Mouse (Mus musculus): ENCODE results near the gene 5730409E04Rik. TPM values are rescaled to one million over a fixed set of nuclear protein-coding genes. Genes with fewer than 3 reads are reported as not detected.
A peak's percentile ranks its signal among the peaks of the same experiment; 100 is the strongest.

5730409E04Rik gene
- 3.5 and 4.3 TPM in 2 replicates for polyA plus RNA-seq (2014; fragmentation: Nextera tagmentation; extraction: Ambion mirVana)

DNA sequence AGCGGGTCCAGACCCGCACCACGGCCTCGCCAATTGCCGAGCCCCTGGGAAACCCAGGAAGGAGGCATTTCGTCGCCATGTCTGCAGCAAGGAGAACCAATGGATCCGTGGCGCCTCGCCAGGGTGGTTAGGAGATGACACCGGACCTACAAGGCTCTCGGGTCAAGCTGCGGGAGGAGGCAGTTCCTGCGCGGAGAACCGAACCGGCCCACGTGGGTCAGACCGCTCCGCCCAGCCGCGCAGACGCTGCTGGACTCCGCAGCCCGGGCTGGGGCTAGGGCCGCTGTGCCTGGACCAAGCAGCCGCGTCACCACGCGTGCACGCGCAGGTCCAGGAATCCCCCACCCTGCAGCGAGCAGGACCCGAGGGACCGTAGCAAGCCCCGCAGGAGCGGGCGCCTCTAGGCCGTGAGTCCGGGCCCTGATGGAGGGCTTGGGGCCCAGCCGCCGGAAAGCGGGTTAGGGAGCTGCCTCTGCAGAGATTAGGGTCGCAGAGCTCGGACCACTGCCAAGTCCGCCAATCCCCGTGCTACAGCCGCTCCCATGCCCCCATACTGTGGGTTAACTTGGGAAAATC is at the start of gene 5730409E04Rik:
5730409E04Rik (plus strand) TSS at position 213 of the 576 bp plus-strand sequence.
- Histone ChIP-seq H3K9me3 (ENCODE audit: control insufficient read depth, low read depth, low read length) (no peaks in the 10 kb centered on the region), H3K4me2 (replicated peaks; ENCODE audit: low read depth, low read length) (peak within 1 kb of the TSS; percentile 70), H3K4me1 (ENCODE audit: control insufficient read depth, insufficient read depth, low read length) (no peaks in the 10 kb centered on the region), H3K27ac (ENCODE audit: low read length) (peak within 1 kb of the TSS; percentile 48; the same call in 1 of the 2 replicates), H3K27me3 (ENCODE audit: control insufficient read depth, insufficient read depth, low read length) (no peaks in the 10 kb centered on the region), H3K36me3 (ENCODE audit: control insufficient read depth, insufficient read depth, low read length) (no peaks in the 10 kb centered on the region; the same call in 1 of the 2 replicates), H3K4me3 (ENCODE audit: low read depth, low read length) (peak within 1 kb of the TSS; percentile 58), H3K9ac (replicated peaks; ENCODE audit: low read depth, low read length) (peak within 1 kb of the TSS; percentile 61)
- peak; percentile 88 for ATAC-seq (ENCODE audit: insufficient number of reproducible peaks, insufficient read depth, low FRiP score, low read depth)
- under 1% methylated on average over 48 of the region's 48 CpGs for WGBS

DNA sequence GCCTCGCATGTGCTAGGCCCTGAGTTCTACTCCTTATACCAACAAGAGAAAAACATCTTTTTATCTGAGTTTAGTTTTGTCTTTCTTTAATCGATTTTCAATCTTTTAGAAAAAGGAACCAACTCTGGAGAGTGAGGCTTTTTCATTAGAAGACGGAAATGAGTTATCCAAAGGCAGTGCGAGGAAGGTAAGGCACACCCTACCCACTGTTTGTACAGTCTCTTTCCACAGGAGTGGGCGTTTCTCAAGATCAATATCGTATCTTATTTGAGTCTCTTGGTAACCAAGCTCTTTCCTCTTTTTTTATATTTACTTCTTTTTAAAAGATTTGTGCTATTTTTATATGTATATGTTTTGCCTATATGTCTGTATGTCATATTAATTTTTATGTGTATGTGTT is 45.8 kb upstream of the 5730409E04Rik start:
- 76% methylated on average over 6 of the region's 6 CpGs for WGBS
- H3K27ac ChIP-seq (ENCODE audit: low read length): no peak overlapping the region
- H3K27me3 ChIP-seq (ENCODE audit: control insufficient read depth, insufficient read depth, low read length): no peaks in the 10 kb centered on the region
- H3K4me1 ChIP-seq (ENCODE audit: control insufficient read depth, insufficient read depth, low read length): no peaks in the 10 kb centered on the region
- no peak overlapping the region for H3K9ac ChIP-seq (replicated peaks; ENCODE audit: low read depth, low read length)
- no peak overlapping the region for H3K4me3 ChIP-seq (ENCODE audit: low read depth, low read length)
- H3K9me3 ChIP-seq (ENCODE audit: control insufficient read depth, low read depth, low read length): no peaks in the 10 kb centered on the region
- peaks cover 48% of the 10 kb centered on the region for H3K36me3 ChIP-seq (ENCODE audit: control insufficient read depth, insufficient read depth, low read length)
- H3K4me2 ChIP-seq (replicated peaks; ENCODE audit: low read depth, low read length): no peak overlapping the region
- no peak for ATAC-seq (ENCODE audit: insufficient number of reproducible peaks, insufficient read depth, low FRiP score, low read depth)

DNA sequence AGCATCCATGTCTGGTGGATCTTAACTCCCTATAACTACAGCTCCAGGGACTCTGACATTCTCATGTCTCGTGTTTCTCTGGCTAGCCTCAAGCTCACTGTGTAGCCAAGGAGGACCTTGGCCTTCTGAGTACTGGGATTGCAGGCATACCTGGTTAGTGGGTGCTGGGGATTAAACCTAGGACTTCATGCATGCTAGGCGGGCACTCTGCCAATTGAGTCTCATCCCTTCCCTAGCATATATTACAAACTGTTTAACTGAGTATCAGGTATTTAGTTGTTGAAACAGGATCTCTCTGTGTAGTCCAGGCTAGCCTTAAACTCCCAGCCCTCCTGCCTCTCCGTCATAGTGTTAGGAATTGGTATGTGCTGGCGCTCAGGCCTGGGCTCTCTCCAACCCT is 42.4 kb upstream of the 5730409E04Rik start:
- no peak for ATAC-seq (ENCODE audit: insufficient number of reproducible peaks, insufficient read depth, low FRiP score, low read depth)

DNA sequence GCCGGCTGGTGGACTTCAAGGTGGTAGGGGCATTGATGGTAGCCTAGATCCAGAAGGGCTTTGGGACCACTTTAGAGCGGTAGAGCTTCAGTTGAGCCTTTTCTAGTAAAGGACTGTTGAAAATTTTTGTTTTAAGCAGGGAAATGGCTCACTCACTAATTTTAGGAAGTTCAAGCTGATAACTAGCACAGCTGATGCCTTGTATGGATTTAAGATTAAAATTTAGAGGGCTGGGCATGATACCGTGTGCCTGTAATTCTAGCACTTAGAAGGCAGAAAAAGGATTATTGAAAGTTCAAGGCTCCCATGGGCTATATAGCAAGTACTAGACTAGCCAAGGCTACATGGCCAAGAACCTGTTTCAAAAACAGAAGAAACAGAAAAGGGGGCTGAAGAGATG is 39.8 kb upstream of the 5730409E04Rik start:
- H3K4me1 ChIP-seq (ENCODE audit: control insufficient read depth, insufficient read depth, low read length): no peaks in the 10 kb centered on the region
- H3K36me3 ChIP-seq (ENCODE audit: control insufficient read depth, insufficient read depth, low read length): peaks cover 56% of the 10 kb centered on the region
- H3K9ac ChIP-seq (replicated peaks; ENCODE audit: low read depth, low read length): no peak overlapping the region
- no peaks in the 10 kb centered on the region for H3K9me3 ChIP-seq (ENCODE audit: control insufficient read depth, low read depth, low read length)
- no peak for ATAC-seq (ENCODE audit: insufficient number of reproducible peaks, insufficient read depth, low FRiP score, low read depth)
- no peaks in the 10 kb centered on the region for H3K27me3 ChIP-seq (ENCODE audit: control insufficient read depth, insufficient read depth, low read length)
- WGBS: 93% methylated on average over 3 of the region's 3 CpGs
- H3K4me2 ChIP-seq (replicated peaks; ENCODE audit: low read depth, low read length): no peak overlapping the region
- H3K4me3 ChIP-seq (ENCODE audit: low read depth, low read length): no peak overlapping the region
- H3K27ac ChIP-seq (ENCODE audit: low read length): no peak overlapping the region

More for the DNA sequence above, 42.4 kb upstream of the 5730409E04Rik start:
- Histone ChIP-seq H3K27me3 (ENCODE audit: control insufficient read depth, insufficient read depth, low read length) (no peaks in the 10 kb centered on the region), H3K4me3 (ENCODE audit: low read depth, low read length) (no peak overlapping the region), H3K4me2 (replicated peaks; ENCODE audit: low read depth, low read length) (no peak overlapping the region), H3K9ac (replicated peaks; ENCODE audit: low read depth, low read length) (no peak overlapping the region), H3K27ac (ENCODE audit: low read length) (no peak overlapping the region), H3K36me3 (ENCODE audit: control insufficient read depth, insufficient read depth, low read length) (peaks cover 40% of the 10 kb centered on the region), H3K9me3 (ENCODE audit: control insufficient read depth, low read depth, low read length) (no peaks in the 10 kb centered on the region), H3K4me1 (ENCODE audit: control insufficient read depth, insufficient read depth, low read length) (no peaks in the 10 kb centered on the region)
- WGBS: 93% methylated on average over 4 of the region's 4 CpGs

GRCm38 (mm10) chr4:126576281-126576680 is 33.3 kb upstream of the 5730409E04Rik start:
- no peaks in the 10 kb centered on the region for H3K4me1 ChIP-seq (ENCODE audit: control insufficient read depth, insufficient read depth, low read length)
- no peak overlapping the region for H3K9ac ChIP-seq (replicated peaks; ENCODE audit: low read depth, low read length)
- no peak overlapping the region for H3K4me3 ChIP-seq (ENCODE audit: low read depth, low read length)
- WGBS: 95% methylated on average over 5 of the region's 5 CpGs
- ATAC-seq (ENCODE audit: insufficient number of reproducible peaks, insufficient read depth, low FRiP score, low read depth): no peak
- H3K4me2 ChIP-seq (replicated peaks; ENCODE audit: low read depth, low read length): no peak overlapping the region
- H3K36me3 ChIP-seq (ENCODE audit: control insufficient read depth, insufficient read depth, low read length): peaks cover 82% of the 10 kb centered on the region
- no peaks in the 10 kb centered on the region for H3K27me3 ChIP-seq (ENCODE audit: control insufficient read depth, insufficient read depth, low read length)
- no peak overlapping the region for H3K27ac ChIP-seq (ENCODE audit: low read length)
- no peaks in the 10 kb centered on the region for H3K9me3 ChIP-seq (ENCODE audit: control insufficient read depth, low read depth, low read length)

DNA sequence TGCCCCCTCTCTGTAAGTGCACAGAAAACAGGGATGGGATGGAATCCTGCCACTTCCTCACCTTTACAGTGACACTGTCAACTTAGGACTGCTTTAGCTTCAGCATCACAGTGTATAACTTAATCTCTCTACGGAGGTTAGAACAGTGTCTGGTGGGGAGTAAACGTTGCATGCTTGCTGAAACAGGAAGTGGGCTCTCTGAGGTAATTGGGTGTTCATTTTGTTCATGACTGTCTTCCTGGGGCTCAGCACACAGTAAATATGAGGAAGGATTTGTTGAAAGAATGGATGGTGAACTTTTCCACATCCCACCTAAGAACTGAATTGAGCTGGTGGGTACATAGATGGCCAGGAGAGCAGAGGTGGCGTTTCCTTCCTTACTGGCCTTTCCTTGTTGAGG is 31.7 kb upstream of the 5730409E04Rik start:
- H3K27ac ChIP-seq (ENCODE audit: low read length): no peak overlapping the region
- no peaks in the 10 kb centered on the region for H3K9me3 ChIP-seq (ENCODE audit: control insufficient read depth, low read depth, low read length)
- no peak overlapping the region for H3K4me2 ChIP-seq (replicated peaks; ENCODE audit: low read depth, low read length)
- no peak overlapping the region for H3K4me3 ChIP-seq (ENCODE audit: low read depth, low read length)
- no peak overlapping the region for H3K9ac ChIP-seq (replicated peaks; ENCODE audit: low read depth, low read length)
- no peak for ATAC-seq (ENCODE audit: insufficient number of reproducible peaks, insufficient read depth, low FRiP score, low read depth)
- H3K27me3 ChIP-seq (ENCODE audit: control insufficient read depth, insufficient read depth, low read length): no peaks in the 10 kb centered on the region
- peaks cover 71% of the 10 kb centered on the region for H3K36me3 ChIP-seq (ENCODE audit: control insufficient read depth, insufficient read depth, low read length)
- WGBS: 88% methylated on average over 3 of the region's 3 CpGs
- H3K4me1 ChIP-seq (ENCODE audit: control insufficient read depth, insufficient read depth, low read length): no peaks in the 10 kb centered on the region

DNA sequence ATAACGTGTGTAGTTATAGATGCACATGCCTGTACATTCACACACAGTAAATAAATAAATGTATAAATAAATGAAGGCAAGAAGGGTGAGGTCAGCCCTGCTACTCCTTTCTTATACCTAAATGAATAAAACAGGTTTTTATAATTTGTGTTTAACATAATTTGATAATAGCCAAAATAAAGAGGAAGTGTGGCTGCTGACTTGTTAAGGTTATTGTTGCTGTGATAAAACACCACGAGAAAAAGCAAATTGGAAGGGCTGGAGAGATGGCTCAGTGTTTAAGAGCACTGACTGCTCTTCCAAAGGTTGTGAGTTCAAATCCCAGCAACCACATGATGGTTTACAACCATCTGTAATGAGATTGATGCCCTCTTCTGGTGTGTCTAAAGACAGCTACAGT is 30.5 kb upstream of the 5730409E04Rik start:
- H3K9ac ChIP-seq (replicated peaks; ENCODE audit: low read depth, low read length): no peak overlapping the region
- WGBS: 82% methylated on average over 2 of the region's 2 CpGs
- no peak for ATAC-seq (ENCODE audit: insufficient number of reproducible peaks, insufficient read depth, low FRiP score, low read depth)
- H3K4me3 ChIP-seq (ENCODE audit: low read depth, low read length): no peak overlapping the region
- H3K4me2 ChIP-seq (replicated peaks; ENCODE audit: low read depth, low read length): no peak overlapping the region
- no peaks in the 10 kb centered on the region for H3K9me3 ChIP-seq (ENCODE audit: control insufficient read depth, low read depth, low read length)
- no peaks in the 10 kb centered on the region for H3K27me3 ChIP-seq (ENCODE audit: control insufficient read depth, insufficient read depth, low read length)
- peaks cover 63% of the 10 kb centered on the region for H3K36me3 ChIP-seq (ENCODE audit: control insufficient read depth, insufficient read depth, low read length)
- H3K27ac ChIP-seq (ENCODE audit: low read length): no peak overlapping the region
- no peaks in the 10 kb centered on the region for H3K4me1 ChIP-seq (ENCODE audit: control insufficient read depth, insufficient read depth, low read length)

DNA sequence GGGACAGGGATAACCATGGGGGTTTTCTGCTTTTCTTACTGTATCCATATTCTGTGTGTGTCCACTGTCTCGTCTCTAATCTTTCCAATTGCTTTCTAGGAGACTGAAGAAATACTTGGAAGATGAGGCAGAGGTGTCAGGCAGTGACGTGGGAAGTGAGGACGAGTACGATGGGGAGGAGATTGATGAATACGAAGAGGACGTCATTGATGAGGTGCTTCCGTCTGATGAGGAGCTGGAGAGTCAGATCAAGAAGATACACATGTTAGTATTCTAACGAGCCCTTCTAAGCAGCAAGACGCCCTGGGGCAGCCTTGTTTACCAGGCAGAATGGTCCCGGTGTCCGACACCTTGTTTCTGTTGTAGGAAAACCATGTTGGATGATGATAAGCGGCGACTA is 23.9 kb upstream of the 5730409E04Rik start:
- WGBS: 95% methylated on average over 13 of the region's 13 CpGs
- no peaks in the 10 kb centered on the region for H3K27me3 ChIP-seq (ENCODE audit: control insufficient read depth, insufficient read depth, low read length)
- no peaks in the 10 kb centered on the region for H3K4me1 ChIP-seq (ENCODE audit: control insufficient read depth, insufficient read depth, low read length)
- H3K9ac ChIP-seq (replicated peaks; ENCODE audit: low read depth, low read length): no peak overlapping the region
- H3K36me3 ChIP-seq (ENCODE audit: control insufficient read depth, insufficient read depth, low read length): peaks cover 39% of the 10 kb centered on the region
- no peak for ATAC-seq (ENCODE audit: insufficient number of reproducible peaks, insufficient read depth, low FRiP score, low read depth)
- H3K4me3 ChIP-seq (ENCODE audit: low read depth, low read length): no peak overlapping the region
- H3K9me3 ChIP-seq (ENCODE audit: control insufficient read depth, low read depth, low read length): no peaks in the 10 kb centered on the region
- H3K4me2 ChIP-seq (replicated peaks; ENCODE audit: low read depth, low read length): no peak overlapping the region
- H3K27ac ChIP-seq (ENCODE audit: low read length): no peak overlapping the region

DNA sequence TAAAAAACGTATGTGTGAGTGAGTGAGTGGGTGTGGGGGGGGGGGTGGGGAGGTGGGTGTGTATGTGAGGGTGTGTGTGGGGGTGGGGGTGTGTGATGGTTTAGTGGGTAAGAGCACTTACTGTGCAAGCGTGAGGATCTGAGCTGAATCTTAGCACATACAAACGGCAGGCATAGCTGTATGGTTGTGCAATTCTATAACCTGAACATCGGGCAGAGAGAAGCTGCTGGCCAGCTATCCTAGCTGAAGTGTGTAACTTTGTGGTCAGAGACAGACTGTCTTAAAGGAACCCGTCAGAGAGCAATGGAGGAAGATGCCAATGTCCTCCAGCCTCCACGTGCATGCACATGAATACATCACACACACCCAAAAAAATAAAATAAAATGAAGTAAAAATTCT is 17.6 kb upstream of the 5730409E04Rik start:
- H3K9ac ChIP-seq (replicated peaks; ENCODE audit: low read depth, low read length): no peak overlapping the region
- no peak overlapping the region for H3K4me3 ChIP-seq (ENCODE audit: low read depth, low read length)
- no peak overlapping the region for H3K4me2 ChIP-seq (replicated peaks; ENCODE audit: low read depth, low read length)
- WGBS: 84% methylated on average over 6 of the region's 6 CpGs
- H3K27me3 ChIP-seq (ENCODE audit: control insufficient read depth, insufficient read depth, low read length): no peaks in the 10 kb centered on the region
- H3K9me3 ChIP-seq (ENCODE audit: control insufficient read depth, low read depth, low read length): no peaks in the 10 kb centered on the region
- H3K27ac ChIP-seq (ENCODE audit: low read length): no peak overlapping the region
- H3K36me3 ChIP-seq (ENCODE audit: control insufficient read depth, insufficient read depth, low read length): peaks cover 36% of the 10 kb centered on the region
- no peak for ATAC-seq (ENCODE audit: insufficient number of reproducible peaks, insufficient read depth, low FRiP score, low read depth)
- no peaks in the 10 kb centered on the region for H3K4me1 ChIP-seq (ENCODE audit: control insufficient read depth, insufficient read depth, low read length)

Data from stomach, embryonic 14.5 days (tissue).